Mouse (Mus musculus) lung, postnatal 0 days (tissue): ENCODE results near the gene Ugt1a6b.

Experiments used
- CTCF ChIP-seq: IDR thresholded peaks from 2 replicates; pipeline ENCODE4 v1.5.1; 2016; ENCODE audit warnings: antibody characterized with exemption, mild to moderate bottlenecking
- EP300 ChIP-seq: IDR thresholded peaks from 2 replicates; pipeline ENCODE4 v1.6.1; 2016; ENCODE audit warnings: antibody characterized with exemption, mild to moderate bottlenecking, control low read depth

DNA sequence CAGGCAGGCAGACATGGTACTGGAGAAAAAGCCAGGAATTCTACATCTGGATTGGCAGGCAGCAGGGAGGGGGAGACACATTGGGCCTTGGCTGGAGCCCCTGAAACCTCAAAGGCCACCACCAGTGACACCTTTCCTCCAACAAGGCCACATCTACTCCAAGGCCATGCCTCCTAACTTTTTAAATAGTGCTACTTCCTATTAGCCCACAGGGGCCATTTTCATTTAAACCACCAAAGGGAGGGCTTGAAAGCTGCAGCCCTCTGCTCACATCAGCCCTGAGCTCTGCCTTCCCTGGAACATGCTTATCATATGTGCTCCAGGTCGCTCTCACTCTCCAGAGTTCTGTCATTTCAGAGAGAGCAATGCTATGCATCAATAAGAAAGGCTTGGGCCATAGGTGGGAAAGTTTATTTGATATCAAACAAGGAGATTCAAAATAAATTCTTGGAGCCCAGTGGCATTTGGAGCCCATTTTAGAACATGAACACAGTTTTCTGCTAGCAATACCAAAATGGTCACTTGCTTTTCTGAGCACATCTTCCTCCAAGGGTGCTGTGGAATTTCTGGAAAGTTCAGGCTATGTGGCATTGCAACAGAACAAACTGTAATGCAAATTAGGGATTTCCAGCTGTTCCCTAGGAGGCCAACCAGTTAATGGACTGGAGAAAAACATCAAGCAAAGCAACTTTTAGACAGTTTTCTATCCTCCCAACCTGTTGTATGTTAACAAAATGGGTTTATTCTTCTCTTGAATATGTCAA lies 1.8 kb downstream of the Ugt1a6b start:
- TF ChIP-seq CTCF (no peak), EP300 (no peak)
